Mouse (Mus musculus) liver, embryonic 11.5 days (tissue): Measurements from ENCODE around the gene Hyal2. TPM values are rescaled to one million over a fixed set of nuclear protein-coding genes. Genes with fewer than 3 reads are reported as not detected.

ENCODE experiments used
- ATAC-seq: fragments of 200-750 bp; cut with Nextera tagmentation; replicated peaks from 2 replicates; pipeline ENCODE4 v1.8.0; 2017; ENCODE audit warnings: moderate number of reproducible peaks, mild to moderate bottlenecking, moderate TSS enrichment, moderate library complexity; ENCODE audit not compliant: low FRiP score
- DNase-seq: peaks from one replicate; pipeline ENCODE4 v3.0.0-alpha.2; 2017; ENCODE audit warnings: low spot score
- H3K27ac ChIP-seq: fragments of 300-500 bp; sonication (generic); 2 replicates; pipeline ENCODE4 v1.5.1; 2014; ENCODE audit warnings: mild to moderate bottlenecking, low read depth, low read length, control low read depth
- H3K27me3 ChIP-seq: fragments of 300-500 bp; sonication (generic); replicated peaks from 2 replicates; pipeline ENCODE4 v1.6.1; 2014; ENCODE audit warnings: low read length, mixed read lengths; ENCODE audit not compliant: control insufficient read depth, insufficient read depth
- H3K36me3 ChIP-seq: fragments of 300-500 bp; sonication (generic); 2 replicates; pipeline ENCODE4 v1.6.1; 2014; ENCODE audit warnings: mild to moderate bottlenecking, low read length, moderate library complexity, mixed read lengths; ENCODE audit not compliant: control insufficient read depth, insufficient read depth
- H3K4me1 ChIP-seq: fragments of 300-500 bp; sonication (generic); replicated peaks from 2 replicates; pipeline ENCODE4 v1.6.1; 2014; ENCODE audit warnings: low read length, mixed read lengths; ENCODE audit not compliant: control insufficient read depth, insufficient read depth
- H3K4me2 ChIP-seq: fragments of 300-500 bp; sonication (generic); 2 replicates; pipeline ENCODE4 v1.6.1; 2014; ENCODE audit warnings: mild to moderate bottlenecking, control low read depth, moderate library complexity
- H3K4me3 ChIP-seq: fragments of 300-500 bp; sonication (generic); 2 replicates; pipeline ENCODE4 v1.5.1; 2014; ENCODE audit warnings: low read depth, low read length, control low read depth
- H3K9ac ChIP-seq: fragments of 300-500 bp; sonication (generic); 2 replicates; pipeline ENCODE4 v1.6.1; 2014; ENCODE audit warnings: low read depth, low read length, control low read depth
- H3K9me3 ChIP-seq: fragments of 300-500 bp; sonication (generic); 2 replicates; pipeline ENCODE4 v1.6.1; 2016; ENCODE audit warnings: low read length, inconsistent platforms, mixed read lengths; ENCODE audit not compliant: control insufficient read depth
- WGBS: fragments of 180-500 bp; shearing (Covaris S2); extraction: QIAGEN DNeasy Blood & Tissue Kit; methylation state at CpG from one replicate; pipeline ENCODE4 v1.1.7; 2014; 5-methylcytosine and 5-hydroxymethylcytosine counted together
- polyA plus RNA-seq: library from polyadenylated mRNA; unstranded; fragments of >200 nt; fragmentation: Nextera tagmentation; extraction: Ambion mirVana; gene quantifications from 2 replicates; pipeline ENCODE4 v1.2.1, GENCODE M21; 2014

Gene Hyal2
- polyA plus RNA-seq, 1 experiment from 2014 or later: 89.7 TPM

DNA sequence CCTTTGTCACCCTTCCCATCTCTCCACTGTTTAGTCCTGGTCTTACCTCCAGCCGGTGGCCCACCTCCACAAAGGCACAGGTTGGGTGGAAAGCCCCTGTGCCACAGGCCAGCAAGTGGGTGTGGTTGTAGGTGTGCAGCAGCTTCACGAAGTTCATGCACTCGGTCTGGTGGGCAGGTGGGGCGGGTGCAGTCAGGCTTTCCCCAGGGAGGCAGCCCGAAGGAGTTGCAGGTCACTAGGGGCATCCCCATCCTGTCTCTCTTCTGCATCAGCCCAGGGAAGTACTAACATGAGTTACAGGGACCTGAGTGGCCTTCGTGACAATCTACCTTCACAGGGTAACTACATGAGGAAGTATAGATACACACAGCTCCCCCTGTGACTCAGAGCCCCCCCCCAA, 35.5 kb downstream of the Hyal2 start:
- Histone ChIP-seq H3K27me3 (peaks cover 24% of the 10 kb centered on the region), H3K36me3 (no peaks in the 10 kb centered on the region), H3K4me2 (no peak overlapping the region), H3K4me3 (no peak overlapping the region), H3K27ac (no peak overlapping the region), H3K9ac (no peak overlapping the region), H3K4me1 (peaks cover 15% of the 10 kb centered on the region), H3K9me3 (no peaks in the 10 kb centered on the region)
- ATAC-seq (no peak), DNase-seq (no peak)
- WGBS: 72% methylated on average over 6 of the region's 6 CpGs

DNA sequence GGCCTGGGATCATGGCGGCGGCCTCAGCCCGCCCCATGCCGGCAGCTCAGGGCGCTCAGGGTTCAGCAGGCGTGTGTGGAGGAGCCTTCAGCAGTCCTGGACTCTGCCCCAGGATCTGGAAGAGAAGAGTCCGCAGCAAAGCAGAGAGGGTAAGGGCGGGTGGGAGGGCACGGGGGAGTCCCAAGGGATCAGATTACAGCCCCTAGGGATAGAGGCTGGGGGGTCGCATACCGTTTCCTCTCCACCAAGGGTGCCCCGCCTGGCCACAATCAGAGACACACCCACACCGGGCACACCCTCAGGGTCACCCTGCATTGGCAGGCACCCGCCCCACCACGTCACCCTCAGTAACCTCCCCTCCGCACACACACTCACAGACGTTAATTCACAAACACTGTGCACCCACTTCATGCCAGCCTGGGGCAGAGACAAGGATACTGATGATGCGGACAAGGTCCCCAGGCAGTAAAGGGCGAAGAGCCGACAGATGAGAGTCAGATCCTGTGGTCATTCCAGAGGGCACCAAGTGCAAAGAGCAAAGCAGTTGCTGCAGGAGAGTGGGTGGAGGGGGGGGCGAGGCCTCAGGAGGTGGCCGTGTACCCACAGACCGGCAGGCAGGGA, 37.4 kb downstream of the Hyal2 start:
- DNase-seq (no peak), ATAC-seq (no peak)
- H3K9ac ChIP-seq: no peak overlapping the region
- no peak overlapping the region for H3K4me2 ChIP-seq
- H3K27ac ChIP-seq: no peak overlapping the region
- H3K4me3 ChIP-seq: no peak overlapping the region
- peaks cover 8% of the 10 kb centered on the region for H3K27me3 ChIP-seq
- no peaks in the 10 kb centered on the region for H3K9me3 ChIP-seq
- no peaks in the 10 kb centered on the region for H3K36me3 ChIP-seq
- peaks cover 21% of the 10 kb centered on the region for H3K4me1 ChIP-seq
- 48% methylated on average over 23 of the region's 23 CpGs for WGBS

DNA sequence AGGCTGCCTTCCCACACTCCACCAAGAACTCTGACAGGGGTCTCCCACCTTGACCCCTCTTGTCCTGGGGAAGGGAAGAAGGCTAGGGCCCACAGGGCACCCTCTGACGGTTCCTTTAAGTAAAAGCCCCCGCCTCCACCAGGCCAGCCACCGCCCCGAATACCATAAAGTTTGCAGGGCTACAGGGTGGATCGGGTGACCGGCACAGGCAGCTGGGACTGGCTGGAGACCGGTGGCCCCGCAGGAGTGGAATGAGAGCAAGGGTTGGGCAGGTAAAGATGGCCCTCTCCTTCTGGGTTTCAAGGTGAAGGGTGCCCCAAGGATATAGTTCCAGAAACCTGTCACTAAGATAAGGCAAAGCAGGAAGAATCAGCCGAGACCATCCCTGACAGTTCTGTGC, 38.8 kb downstream of the Hyal2 start:
- Histone ChIP-seq H3K27me3 (no peaks in the 10 kb centered on the region; the same call in 1 of the 2 replicates), H3K9ac (no peak overlapping the region), H3K4me3 (no peak overlapping the region), H3K27ac (no peak overlapping the region), H3K4me2 (no peak overlapping the region), H3K36me3 (no peaks in the 10 kb centered on the region), H3K9me3 (no peaks in the 10 kb centered on the region), H3K4me1 (peaks cover 26% of the 10 kb centered on the region)
- ATAC-seq (no peak), DNase-seq (no peak)
- WGBS: 24% methylated on average over 9 of the region's 9 CpGs

DNA sequence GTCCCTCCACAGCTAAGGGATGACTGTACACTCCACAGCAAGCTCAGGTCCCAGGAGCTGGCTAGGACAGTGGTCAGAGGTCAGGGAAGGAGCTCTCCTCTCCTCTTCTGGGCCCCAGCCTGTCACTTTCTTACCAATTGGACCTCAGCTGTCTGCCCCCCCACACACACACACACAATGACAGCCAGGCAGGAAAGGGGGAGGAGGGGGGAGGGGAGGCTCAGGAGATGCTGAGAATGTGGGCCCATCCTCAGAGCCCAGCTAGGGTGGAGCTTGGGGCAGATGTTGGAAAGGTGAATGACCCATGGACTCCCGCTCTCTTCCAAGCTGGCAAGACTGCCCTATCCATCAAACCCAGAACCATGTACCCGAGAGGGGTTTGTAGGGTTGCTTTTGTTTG, 39.3 kb downstream of the Hyal2 start:
- Histone ChIP-seq H3K27ac (no peak overlapping the region), H3K27me3 (no peaks in the 10 kb centered on the region; the same call in 1 of the 2 replicates), H3K4me2 (no peak overlapping the region), H3K4me1 (peaks cover 31% of the 10 kb centered on the region), H3K4me3 (no peak overlapping the region), H3K9me3 (no peaks in the 10 kb centered on the region), H3K9ac (no peak overlapping the region), H3K36me3 (no peaks in the 10 kb centered on the region)
- DNase-seq (no peak), ATAC-seq (no peak)
- WGBS: 78% methylated on average over 2 of the region's 2 CpGs

DNA sequence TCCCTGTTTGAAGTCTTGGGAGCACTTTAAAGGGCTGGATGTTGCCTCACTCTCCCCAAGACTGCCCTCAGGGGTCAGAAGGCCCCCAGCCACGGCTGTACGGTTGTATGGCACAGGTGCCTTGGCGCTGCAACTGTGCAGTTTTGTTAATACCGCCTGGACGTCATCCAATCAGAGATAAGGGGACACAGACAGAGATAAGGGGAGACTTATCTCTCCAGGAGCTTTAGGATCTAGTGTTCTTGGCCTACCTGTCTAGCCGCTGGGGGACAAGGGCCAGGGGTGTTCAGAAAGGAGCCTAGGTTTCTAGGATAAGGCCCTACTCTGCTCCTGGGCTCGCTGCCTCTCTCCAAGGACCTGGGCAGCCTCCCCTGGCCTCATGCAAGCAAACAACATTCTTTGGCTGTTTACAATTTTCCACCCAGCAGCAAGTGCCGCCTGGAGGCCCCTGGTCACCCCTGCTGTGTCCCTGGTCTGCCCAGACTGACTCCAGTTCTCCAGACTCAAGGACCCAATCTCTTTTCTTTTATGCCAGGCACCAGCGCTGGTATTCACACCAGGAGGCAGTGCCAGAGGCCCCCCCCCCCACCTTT, 40.0 kb downstream of the Hyal2 start:
- 45% methylated on average over 9 of the region's 9 CpGs for WGBS
- H3K27ac ChIP-seq: no peak overlapping the region
- H3K36me3 ChIP-seq: no peaks in the 10 kb centered on the region
- ATAC-seq (no peak), DNase-seq (no peak)
- H3K4me2 ChIP-seq: no peak overlapping the region
- H3K9ac ChIP-seq: no peak overlapping the region
- H3K4me3 ChIP-seq: no peak overlapping the region
- H3K9me3 ChIP-seq: no peaks in the 10 kb centered on the region
- H3K4me1 ChIP-seq: peaks cover 31% of the 10 kb centered on the region
- H3K27me3 ChIP-seq: no peaks in the 10 kb centered on the region; the same call in 1 of the 2 replicates

DNA sequence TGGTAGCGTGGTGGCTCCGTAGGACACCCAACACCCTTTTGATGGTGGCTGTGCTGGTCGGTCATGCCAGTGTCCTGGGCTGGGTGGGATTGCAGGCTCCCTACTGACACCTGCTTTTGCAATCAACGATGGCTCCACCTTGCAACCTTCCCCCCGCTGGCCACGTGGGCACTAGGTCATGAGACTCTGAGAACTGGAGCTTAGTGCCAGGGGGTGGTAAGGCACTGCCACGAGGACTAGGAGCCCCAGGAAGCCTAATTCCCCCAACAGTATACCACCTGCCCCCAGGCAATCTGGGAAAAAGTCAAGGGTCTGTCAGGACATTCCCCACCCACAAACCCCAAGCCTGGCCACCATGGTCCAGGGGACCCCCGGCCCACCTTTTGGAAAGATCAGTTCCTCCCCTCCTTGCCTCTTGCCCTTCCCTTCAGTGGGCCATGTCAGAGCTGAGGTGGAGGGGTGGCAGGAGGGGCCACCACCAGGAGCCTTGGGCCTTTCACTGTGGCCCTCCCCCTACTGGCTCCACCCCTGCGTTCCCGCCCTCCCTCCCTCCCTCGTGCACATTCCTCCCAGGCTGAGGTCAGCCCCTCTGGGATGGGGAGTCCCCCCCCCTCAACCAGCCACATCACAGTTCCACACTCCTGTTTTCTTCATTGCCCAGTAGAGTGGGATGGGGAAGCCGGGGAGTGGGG, 41.1 kb downstream of the Hyal2 start, which contains the start of gene Sema3b:
TSS of gene Sema3b (minus strand) at position 489 of the 692 bp plus-strand sequence.
- Histone ChIP-seq H3K4me1 (peaks cover 37% of the 10 kb centered on the region), H3K36me3 (no peaks in the 10 kb centered on the region), H3K27ac (no peak within 1 kb of the TSS), H3K27me3 (no peaks in the 10 kb centered on the region; the same call in 1 of the 2 replicates), H3K9ac (no peak within 1 kb of the TSS), H3K4me2 (no peak within 1 kb of the TSS), H3K9me3 (no peaks in the 10 kb centered on the region), H3K4me3 (no peak within 1 kb of the TSS)
- 56% methylated on average over 11 of the region's 12 CpGs for WGBS
- DNase-seq: no peak
- ATAC-seq: no peak

DNA sequence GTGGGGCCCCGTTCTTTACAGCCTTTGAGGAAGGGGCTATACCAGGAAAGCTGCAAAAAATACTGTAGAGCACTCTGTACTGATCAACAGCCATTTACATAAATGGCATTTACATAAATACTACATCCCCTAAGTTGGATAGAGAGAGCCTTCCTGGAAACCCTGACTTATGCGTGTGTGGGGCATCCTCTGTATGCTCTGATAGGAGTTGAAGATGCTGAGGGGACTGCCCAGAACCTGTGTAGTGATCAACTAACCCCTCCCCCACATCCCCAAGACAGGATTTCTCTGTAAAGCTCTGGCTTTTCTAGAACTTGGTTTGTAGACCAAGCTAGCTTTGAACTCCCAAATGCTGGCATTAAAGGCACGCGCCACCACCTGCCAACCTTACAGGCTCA, 41.7 kb downstream of the Hyal2 start:
- no peak overlapping the region for H3K4me2 ChIP-seq
- H3K9ac ChIP-seq: no peak overlapping the region
- WGBS: 75% methylated on average over 4 of the region's 4 CpGs
- no peaks in the 10 kb centered on the region for H3K9me3 ChIP-seq
- DNase-seq: no peak
- ATAC-seq: no peak
- peaks cover 37% of the 10 kb centered on the region for H3K4me1 ChIP-seq
- H3K27ac ChIP-seq: no peak overlapping the region
- no peak overlapping the region for H3K4me3 ChIP-seq
- H3K27me3 ChIP-seq: no peaks in the 10 kb centered on the region
- H3K36me3 ChIP-seq: peaks cover under 1% of the 10 kb centered on the region; the same call in 1 of the 2 replicates

DNA sequence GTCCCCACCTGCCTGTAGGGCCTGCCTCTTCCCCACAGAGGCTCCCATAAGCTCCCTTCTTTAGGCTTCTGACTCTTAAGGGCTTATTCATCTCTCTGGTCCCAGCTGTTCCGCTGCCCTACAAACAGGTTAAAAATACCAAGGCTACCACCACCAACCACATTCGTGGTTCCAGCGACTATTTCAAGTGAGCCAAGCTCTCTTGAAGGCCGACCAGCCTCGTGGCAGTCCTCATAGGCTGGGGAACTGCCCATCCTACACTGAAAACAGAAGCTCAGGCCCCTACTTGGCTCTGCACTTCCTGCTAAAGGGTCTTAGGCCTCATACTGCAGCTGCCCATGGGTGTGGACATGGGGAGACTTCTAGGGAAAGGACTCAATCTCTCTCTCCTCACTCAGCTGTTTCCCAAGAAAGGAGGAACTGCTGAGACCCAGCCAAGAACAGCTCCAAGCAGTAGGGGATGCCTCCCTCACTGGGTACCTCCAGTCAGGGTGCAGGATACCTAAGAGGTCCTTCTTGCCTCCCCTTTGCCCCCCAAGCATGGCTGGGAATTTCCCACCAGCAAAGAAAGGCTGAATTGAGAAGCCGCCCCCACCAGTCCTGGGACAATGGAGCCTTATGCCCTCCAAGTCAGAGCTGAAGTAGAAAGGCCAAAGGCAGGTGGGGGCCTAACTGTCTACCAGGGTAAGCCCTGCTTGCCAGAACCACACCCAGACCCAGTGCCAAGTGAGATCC, 43.9 kb downstream of the Hyal2 start:
- peak overlapping the region; percentile 56 for H3K4me3 ChIP-seq
- H3K27ac ChIP-seq: peak overlapping the region; percentile 70
- no peaks in the 10 kb centered on the region for H3K9me3 ChIP-seq
- H3K36me3 ChIP-seq: peaks cover 21% of the 10 kb centered on the region
- no peaks in the 10 kb centered on the region for H3K27me3 ChIP-seq
- H3K4me2 ChIP-seq: peak overlapping the region; percentile 87
- H3K4me1 ChIP-seq: peaks cover 32% of the 10 kb centered on the region
- ATAC-seq (no peak), DNase-seq (no peak)
- peak overlapping the region; percentile 68 for H3K9ac ChIP-seq
- WGBS: 51% methylated on average over 6 of the region's 6 CpGs
